Mouse (Mus musculus): ENCODE measurements around the gene Epha6.

Epha6 gene

GRCm38 (mm10) chr16:59643766-59644165, 961.6 kb downstream of the Epha6 start:
- DNase-seq (ENCODE audit: low spot score), result no peak

DNA sequence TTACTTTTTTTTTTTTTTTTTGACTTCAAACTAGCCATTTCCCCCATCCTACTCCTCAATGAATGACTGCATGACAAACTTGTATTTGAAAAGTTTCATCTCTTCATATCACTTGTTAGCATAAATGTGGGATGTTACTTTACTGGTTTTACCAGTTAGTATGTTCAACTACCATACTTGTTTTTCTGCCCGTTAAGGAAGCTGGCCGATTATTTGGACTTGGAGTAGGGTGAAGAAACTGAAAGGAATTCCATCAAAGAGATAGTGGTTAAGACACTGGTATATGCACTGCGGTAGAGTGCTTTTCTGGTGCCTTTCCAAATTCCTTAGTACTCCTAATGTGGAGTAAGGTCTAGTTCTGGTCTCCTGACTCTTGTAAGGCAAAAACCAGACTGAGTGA, 965.3 kb downstream of the Epha6 start:
- no peak for DNase-seq (ENCODE audit: low spot score)

- peak; percentile 94 for DNase-seq (ENCODE audit: low spot score)
Observed at GRCm38 (mm10) chr16:59639102-59639691, 966.1 kb downstream of the Epha6 start, which contains the start of gene Arl6. Gene Arl6, minus strand, starts transcription at chr16:59639391.

DNA sequence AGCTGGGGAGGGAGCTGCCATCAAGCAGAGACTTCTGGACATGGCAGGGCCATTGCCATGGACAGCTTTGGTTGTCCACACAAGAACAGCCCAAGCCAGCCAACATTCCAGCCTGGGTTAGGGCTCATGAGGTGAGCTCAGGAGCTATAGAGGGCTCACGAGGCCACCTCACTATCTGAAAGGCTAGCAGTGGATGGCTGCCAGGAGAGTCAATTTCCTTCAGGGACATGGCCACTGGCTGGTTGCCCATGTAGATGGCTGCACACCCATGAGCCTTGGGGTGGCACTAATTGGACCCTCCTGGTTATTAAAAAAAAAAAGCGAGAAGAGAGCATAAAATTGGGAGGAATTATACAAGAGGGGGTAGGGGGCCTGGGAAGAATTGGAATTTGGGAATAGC, 970.7 kb downstream of the Epha6 start:
- DNase-seq (ENCODE audit: low spot score), result no peak

GRCm38 (mm10) chr16:59621554-59621953, 983.8 kb downstream of the Epha6 start:
- DNase-seq (ENCODE audit: low spot score), result no peak

- no peak for DNase-seq (ENCODE audit: low spot score)
Observed at GRCm38 (mm10) chr16:59617167-59617566, 988.2 kb downstream of the Epha6 start.

DNA sequence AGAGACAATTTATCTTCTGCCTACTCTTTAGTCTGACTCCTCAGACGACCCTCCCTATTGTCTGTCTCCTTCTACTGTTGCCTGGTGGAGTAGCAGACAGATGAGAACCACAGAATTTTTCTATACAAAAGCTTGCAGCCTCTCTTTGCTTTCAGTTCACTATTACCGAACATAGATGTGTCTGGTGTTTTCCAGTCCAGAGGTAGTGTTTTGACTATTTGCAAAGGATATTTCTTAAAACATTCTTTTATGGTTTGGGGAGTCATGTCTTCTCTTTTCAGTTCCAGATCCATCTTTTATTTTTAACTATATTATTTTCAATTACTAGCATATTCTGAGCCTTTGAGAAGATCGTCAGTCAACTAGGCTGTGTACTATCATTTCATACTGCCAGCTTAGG, 989.7 kb downstream of the Epha6 start:
- DNase-seq (ENCODE audit: low spot score), result no peak

DNA sequence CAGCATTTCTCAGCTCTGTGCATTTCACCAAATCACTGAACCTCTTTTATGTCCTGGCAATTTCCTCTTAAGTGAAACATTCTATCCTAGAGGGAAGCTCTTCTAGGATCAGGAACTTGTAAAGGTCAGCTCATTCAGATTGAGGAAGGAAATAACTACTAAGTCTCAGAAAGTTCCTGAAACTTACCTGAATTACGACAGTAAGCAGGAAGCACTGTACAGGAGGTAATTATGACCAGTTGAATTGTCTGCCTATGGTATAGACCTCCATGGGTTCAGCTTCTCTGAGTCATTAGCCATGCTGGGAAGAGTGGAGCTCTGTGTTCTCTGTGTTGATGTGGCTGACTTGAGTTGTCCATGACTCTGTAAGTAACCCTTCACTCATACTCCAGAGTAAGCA, 994.6 kb downstream of the Epha6 start:
- no peak for DNase-seq (ENCODE audit: low spot score)

DNA sequence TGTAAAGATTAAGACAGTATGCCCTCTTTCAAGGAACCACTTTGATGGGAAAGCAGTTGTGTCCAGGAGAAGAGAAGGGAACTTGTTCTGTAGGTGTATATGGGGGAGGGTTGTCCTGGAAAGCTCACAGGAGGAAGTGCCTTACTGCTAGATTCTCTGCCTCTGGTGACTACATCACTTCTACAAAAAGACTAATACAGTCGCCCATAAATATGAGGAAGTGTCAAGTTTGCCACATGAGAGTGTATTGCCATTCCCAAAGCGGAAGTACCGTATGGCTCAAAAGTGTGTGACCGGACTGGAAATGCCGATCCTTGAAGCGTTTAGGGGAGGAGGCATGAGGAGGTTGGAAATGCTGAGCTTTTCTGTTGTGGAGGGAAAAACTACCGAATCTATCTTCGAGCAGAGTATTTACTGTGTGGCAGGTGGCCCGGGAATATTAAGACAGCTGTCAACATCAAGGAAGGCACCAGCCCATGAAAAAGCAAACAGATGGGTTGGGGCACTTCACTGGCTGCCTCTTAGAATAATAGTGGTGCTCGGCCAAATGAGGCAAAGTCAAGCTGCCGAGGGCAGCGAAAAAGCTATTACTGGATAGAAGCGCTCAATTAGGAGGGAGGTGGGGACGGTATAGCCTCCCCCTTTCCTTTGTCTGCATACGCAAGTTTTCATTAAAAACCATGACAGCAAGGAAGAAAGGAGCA, 1001.1 kb downstream of the Epha6 start:
- no peak for DNase-seq (ENCODE audit: low spot score)
